Mouse (Mus musculus) spleen, postnatal 14 days (tissue): ENCODE results near the gene Vsir.

Experiments used
- DNase-seq, 2 experiments: peaks; one replicate each; pipeline ENCODE4 v3.0.0; 2021 to 2022; ENCODE audit warnings: low spot score in 2 of 2

Vsir gene

DNA sequence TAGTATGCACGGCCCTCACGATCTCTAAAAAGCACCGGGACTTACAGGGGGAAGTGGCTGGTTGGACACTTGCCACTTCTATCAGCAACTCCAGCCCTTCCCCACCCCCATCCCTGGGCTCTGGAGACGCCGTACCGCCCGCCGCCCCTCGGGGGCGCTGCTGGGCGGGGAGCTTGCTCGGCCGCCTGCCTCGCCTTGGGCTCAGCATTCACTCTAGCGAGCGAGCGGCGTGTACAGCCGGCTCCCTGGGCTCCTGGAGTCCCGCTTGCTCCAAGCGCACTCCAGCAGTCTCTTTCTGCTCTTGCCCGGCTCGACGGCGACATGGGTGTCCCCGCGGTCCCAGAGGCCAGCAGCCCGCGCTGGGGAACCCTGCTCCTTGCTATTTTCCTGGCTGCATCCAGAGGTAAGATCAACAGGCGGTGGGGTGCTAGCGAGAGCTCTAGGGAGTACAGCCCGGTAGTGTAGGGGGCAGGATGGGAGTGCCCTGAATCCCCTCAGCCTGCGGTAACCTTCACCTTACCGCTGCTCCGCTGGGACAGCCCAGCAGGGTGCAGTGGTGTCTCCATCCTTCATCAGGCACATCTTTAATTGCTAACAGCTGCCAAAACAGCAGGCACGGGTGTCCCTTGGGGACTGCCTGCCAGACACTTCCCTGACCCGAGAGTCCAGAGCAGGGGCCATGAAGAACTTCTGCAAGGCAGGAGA, at the start of gene Vsir:
Gene Vsir, plus strand, starts transcription at position 151 of the 705 bp plus-strand sequence.
- DNase-seq, result peak; percentile 84 to 86

DNA sequence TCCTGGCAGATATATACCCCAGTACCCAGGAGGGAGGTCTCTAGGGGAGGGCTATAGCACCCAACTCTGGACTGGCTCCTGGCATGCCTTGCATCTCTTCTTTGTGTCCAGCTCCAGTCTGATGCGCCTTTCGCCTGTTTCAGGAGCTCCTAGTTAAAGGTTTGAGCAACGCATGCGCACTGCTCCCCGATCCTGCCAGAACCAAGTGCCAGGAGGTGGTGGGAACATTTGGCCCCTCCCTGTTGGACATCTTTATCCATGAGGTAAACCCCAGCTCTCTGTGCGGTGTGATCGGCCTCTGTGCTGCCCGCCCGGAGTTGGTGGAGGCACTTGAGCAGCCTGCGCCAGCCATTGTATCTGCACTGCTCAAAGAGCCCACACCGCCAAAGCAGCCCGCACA, 47.0 kb upstream of the Vsir start:
- no peak for DNase-seq

DNA sequence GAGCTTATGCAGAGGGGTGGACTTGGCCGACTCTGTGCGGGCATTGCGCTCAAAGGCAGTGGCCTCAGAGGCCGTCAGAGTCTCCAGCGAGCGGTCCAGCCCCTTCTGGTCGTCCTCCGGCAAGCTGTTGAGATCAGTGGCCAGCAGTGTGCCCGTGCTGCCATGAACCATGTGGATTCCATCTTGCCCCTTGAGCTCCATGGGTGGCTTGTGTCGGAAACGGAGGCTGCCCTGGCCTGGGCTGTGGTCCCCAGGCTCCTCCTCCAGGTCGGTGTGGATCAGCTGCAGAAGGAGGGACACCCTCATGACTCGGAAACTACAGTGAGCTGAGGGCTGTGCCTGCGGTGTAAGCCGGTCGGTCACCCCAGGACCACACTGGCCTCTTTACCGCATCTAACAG, 43.2 kb upstream of the Vsir start:
- no peak for DNase-seq

DNA sequence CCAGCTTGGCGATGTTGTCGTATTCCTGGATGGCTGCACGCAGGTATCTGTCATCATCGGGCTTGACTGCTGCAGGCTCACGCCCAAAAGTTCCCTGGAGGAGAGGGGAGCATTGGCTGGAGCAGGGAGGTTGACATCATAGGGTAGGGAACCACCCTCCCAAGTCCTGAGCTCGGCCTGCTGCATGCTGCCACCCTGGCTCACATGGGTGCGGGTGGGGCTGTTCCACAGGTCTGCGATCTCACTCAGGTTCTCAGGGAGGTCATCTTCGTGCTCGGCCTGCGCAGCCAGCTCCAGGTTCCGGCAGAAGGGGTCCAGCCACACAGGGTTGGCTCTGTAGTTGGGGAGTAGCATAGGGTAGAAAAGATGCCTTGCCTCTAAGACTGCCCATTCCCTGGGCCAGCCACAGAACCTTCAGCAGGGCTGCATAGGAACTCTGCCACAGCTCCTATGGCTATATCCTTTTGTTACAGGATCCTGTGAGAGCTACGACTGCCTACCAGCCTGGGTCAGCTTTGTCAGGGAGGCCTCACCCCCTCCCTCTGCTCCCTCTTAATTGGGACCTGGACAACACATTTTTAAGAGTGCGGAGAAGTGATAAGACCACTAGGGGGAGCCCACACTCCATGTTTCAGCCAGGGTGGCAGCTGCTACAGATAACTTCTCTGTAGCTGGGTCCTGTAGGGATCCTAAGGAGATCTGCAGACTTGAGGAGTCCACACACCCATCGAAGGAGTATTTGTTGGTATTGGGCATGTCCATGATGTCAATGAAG, 41.6 kb upstream of the Vsir start:
- DNase-seq, result peak in 1 of 2 experiments; percentile 63

DNA sequence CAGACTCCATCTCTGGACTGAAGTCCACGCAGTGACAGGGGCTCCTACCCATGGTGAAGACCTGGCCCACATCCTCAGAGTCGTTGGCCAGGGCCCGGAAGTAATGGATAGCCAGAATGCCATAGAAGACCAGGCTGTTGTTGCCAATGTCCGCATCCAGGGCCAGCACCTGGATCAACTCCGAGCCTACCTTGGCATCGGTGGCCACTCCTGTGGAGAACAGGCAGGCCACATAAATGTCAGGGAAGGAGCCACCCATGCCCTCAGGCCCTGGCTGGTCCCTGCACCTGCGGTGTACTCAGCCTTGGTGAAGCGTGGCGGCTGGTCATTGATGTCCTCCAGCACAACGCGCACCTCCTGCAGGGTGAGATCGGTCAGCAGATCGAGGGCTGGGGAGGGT, 36.0 kb upstream of the Vsir start:
- no peak for DNase-seq

DNA sequence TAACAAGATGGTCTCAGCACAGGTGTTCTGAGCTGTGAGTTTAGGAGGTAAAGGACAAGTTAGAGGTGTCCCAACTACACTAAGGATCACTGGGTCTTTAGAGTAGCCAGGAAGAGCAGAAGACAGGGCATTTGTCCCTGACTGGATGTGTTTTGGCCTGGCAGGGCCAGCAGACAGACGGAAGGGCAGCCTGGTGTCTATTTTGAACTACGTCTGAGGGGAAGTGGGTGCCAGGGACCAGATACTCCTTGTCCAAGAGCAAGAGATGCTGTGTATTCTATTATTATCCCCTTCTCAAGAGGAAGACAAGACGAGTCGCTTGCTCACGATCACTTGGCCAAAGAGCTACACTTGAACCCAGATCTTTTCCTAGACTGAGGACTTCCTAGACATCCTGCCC, 33.0 kb upstream of the Vsir start:
- no peak for DNase-seq

DNA sequence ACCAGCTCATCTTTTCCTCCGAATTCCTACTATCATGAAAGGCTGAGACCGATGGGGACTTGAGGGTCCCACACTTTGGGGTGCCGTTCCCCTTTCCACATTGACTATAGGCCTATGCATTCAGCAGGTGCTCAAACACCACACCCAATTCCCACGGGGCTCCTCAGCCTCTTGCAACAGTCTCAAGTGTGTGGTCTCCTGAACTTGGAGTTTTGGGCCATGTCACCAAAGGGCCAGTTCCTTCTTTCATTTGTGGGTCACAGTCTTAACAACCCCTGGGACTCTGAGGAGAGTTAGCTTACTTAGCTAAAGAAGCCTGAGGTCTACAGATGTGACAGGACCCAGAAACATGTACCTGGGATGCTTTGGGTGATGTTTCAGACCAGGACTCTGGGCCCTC, 30.5 kb upstream of the Vsir start:
- DNase-seq, result no peak

DNA sequence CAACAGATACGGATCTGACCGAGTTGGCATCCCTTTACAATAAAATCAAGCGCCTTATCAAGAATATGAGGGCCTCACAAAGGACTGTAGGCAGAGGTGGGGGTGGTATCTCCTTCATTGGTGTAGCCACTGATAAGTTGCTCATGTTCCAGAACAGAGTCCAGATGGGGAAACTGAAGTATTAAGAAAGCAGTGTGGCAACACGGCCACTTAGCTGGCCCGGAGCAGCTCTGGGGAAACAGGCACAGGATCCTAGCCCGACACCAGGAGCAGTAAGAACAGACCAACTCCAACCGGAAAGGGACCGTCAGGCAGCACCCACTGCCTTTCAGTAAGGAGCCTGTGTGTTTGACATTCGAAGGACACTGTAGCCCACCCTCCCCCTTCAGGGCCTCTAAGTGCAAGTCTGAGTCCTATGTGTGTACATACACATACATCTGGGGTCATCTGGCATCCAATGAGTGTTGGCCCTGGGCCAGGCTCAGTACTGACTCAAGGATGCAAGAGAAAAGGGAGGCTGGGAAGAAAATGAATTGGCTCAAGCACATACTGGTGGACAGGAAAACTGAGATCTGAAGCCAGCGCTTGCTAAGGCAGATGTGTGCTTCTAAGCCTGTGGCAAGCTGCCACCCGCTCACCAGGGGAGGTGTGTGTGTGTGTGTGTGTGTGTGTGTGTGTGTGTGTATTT, 17.5 kb upstream of the Vsir start:
- DNase-seq, result no peak

DNA sequence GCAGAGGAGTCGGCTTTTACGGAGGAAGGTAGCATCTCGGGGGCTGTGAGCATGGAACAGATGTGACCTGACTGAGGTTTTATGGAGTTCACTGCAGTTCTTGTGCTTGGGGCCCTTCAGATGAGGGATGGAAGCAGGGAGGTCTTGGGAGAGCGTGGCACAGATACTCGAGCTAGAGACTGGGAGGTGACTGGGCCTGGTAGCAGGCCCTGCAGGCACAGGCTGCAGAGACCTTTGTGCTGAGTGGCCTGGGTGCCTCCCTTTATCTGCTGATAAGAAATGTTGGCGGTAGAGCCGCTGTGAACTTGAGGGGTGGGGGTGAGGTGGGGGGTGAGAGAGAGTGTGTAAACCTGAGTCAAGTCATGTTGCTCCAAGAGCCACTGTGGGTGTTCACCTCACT, 12.1 kb upstream of the Vsir start:
- no peak for DNase-seq

DNA sequence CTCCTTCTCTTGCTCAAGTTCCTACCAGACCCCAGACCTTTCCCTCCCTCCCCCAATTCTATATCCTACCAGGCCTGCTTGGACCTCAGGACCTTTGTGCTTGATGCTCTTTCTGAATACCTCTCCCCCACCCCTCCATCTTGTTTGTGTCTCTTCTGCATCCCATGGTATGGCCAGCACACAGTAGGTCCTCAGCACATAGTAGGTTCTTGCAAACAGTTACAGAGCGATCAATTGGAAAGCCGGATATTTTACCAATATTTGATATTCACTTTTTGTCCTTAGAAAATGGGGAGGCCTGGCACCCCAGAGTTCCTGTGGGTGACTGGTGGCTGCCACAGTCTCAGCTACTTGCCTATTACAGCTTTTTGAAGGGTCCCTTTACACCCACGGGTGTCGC, 11.6 kb upstream of the Vsir start:
- no peak for DNase-seq

DNA sequence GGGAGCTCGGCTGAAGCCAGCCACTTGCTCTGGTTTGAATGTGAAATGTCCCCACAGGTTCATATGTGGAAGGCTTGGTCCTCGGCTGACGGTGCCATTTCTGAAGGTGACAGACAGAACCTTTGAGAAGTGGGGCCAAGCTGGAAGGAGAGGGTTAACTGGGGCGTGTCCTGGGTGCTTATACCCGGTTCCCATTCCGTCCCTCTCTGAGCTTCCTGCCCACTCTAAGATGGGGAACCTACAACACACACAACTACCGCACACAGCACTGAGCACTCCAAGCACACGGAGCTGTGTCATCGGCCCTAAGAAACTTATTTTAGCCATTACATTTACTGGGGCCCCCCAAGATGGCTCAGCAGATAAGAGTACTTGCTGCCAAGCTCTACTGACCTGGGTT, 5.1 kb upstream of the Vsir start:
- DNase-seq, result no peak

DNA sequence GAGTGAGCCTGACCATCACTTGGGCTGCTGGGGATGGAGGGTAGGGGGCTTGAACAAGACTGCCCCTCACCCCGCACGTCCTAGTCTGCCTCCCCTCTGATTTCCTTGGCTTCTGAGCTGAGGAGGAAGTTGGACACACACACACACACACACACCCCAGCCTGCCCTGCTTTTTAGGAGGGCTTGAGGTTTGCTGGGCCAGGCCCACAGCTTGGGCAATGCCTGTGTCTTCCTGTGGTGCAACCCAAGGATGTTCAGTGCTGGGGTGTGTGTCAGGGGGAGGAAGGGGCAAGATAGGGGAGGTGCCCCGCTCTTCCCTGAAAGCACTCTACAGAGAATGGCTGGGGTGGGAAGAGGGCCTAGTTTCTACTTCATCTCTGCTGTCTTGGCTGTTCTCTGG, 2.5 kb upstream of the Vsir start:
- DNase-seq, result no peak

DNA sequence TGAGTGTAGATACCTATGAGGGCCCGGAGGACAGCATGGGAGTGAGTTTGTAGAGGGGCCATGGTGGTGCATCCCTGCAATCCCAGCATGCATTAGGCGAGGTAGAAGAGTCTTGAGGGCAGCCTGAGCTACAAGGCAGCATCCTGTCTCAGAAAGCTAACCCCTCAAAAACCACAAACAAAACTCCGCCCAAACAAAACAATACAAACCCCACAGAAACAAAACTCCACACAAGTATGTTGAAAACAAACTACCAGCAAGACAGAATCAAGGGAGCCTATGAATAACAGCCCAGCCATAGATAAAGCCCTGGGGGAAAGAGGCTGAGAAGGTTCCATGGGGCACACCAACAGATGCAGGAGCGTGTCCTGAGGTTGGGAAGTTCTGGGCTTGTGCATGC, 595 bp upstream of the Vsir start:
- DNase-seq, result no peak

DNA sequence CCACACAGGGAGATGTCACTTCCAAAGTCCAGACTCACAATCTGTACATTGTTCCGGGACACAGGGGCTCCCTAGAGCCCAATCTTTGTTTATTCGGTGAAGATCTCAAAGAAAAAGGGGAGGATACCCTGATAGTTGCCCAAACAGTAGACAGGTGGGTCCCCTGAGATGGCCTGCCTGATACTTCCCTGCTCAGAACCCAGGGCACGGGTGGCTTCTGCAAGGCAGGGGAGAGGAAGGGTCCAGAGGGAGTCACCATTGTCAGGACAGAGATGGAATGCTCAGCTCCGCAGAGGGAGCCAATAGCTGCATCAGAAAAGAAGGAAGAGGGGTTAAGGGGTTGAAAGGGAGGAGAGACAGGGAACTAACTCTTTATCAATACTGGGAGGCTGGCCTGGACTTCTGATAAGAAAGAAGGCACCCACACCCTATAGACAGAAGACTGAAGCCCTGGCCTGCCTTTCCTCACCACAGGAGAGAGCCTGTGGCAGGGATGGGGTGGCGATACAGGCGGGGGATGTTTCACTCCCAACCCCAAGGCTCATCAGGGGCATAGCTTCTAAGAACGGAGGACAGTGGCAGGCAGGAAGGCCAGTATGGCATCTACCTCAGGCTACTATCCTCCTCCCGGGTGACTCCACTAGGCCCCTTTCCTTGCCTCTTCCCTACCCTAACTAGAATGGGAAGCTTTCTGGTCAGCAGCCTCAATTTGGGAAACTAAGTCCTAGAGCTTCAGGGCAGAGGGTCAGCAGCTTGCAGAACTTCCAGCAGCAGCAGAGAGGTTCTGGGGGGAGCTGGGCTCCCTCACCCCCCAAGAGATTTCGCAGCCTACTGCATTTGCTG, 1.3 kb downstream of the Vsir start:
- DNase-seq, result no peak

DNA sequence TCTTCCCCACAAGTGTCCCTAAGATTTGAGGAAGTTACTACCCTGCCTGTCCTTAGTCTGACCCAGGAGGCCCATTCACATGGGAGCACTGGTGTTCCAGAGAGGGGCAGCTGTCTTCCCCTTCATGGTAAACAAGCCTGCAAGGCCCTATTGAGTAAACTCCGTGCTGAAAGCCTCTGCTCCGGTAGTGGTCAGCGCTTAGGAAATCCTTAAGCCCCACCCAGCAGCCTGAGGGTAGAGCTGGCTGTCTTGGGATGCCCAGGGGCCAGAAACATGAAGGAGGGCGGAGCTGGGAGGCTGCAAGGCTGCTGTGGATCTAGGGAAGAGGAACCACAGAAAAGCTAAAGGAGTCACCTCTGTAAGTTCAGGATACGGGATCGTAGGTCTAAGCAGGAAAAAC, 2.4 kb downstream of the Vsir start:
- DNase-seq, result no peak

DNA sequence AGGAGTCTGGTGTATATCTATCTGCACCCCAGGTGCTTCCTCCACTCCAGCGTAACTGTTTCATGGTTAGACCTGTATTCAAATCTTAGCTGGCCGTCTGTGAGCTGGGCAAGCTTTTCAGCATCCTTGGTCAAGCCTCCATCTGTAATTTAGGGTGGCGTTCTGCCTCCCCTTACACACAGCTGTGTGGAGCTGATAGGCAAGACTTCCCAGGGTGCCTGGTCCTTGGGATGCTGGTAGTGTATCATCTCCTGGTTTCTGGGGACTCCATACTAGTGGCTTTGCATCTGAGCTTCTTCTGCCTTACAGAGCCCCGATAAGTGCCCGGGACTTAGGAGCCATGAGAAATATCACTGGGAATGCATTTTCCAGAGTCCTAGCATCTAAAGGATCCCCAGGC, 3.0 kb downstream of the Vsir start:
- no peak for DNase-seq

DNA sequence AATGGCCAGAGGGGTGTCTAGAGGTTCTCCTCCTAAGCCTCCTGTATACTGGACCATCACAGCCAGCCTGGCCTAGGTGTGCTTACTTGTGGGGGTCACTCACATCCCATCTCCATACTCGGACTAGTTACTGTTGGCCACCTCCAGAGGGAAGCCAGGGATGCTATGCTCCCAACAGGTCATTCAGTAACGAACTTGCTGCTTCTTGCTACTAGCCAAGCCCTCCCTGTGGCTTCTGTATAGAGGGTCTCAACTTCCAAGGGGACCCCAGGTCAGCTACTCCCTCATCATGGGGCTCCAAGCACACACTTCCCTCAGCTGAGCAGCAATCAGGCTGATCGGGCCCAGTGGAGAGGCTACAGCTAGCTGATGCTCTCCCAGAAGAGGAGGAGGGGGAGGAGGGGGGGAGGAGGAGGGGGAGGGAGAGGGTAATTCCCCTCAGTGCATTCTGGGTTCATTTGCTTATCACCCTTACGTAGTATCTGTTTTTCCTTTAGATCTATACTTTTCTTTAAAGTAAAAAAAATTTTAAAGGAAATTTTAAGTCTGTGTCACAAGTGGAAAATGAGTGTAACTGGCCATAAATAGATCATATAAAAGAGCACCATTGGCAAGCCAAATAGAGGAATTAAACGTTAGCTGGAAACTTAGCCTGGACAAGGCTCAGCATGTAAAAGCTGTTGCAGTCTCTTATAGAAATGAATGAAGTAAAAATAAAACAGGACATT, 3.6 kb downstream of the Vsir start:
- no peak for DNase-seq

DNA sequence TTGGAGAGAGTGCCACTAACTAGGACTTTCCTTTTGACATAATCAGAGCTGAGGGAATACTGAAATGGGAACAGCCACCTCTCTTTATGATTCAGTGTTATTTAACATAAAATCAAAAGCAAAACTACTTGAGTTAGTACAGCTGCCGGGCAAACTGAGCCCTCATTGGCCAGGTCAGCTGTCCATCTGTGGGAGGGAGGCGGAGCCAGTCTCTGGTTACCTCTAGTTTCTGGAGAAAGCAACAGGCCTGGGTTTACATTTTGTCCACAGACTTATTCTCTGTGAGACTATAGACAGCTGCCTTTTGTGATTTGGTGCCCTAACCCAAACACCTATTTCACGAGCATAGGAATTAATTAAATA, 4.1 kb downstream of the Vsir start:
- peak; percentile 97 for DNase-seq

DNA sequence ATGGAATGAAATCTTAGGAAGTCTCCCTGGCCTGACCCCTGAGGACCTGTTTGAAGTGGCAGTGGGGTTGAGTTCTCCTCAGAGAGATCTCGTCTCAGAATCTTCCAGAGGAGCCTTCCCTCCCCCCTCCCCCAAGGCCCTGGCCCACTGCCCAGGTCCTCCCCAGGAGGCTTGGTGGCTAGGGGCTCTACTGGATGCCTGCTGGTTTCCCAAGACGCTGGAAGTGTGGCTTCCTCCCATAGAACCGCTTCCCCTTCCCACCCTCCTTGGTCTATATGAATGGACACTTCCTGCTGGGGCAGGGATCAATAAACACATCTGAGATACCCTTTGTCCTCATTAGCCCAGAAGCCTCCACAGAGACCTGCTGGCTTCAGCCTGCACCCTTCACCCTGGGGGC, 4.6 kb downstream of the Vsir start:
- no peak for DNase-seq

DNA sequence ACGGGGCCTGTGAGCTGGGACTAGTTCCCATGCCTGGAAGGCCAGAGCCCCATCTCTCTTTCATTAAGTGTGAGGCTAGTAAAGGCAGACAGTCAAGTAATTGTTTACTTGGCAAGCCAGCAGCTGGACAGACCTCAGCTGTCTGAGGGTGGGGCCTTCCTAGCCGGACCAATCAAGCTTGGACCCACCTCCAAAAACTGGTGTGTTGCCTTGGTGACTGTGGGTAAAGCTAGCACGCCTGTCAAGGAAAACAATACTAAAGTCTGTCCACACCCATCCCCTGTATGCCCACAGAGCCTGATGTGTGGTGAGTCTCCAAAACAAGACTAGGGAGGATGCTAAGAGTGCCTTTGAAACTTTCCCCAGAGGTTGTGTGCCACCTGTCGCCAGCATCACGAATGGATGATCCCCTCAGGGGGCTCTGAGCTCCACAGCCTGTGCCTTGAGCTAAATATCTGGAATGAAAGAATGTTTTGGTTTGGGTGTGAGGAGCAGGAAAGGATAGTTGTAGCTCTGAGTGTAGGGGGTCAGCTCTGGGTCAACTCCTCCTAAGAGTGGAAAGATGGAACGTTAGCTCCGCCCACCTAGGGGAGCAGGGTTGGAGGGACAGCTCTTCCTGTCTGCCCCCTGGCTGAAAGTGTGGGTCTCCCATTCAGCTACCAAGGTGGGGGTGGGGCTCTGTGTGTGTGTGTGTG, 5.3 kb downstream of the Vsir start:
- no peak for DNase-seq
